Mouse (Mus musculus) large intestine, adult 2 months (tissue): ENCODE measurements around the gene Lat2. TPM values are rescaled to one million over a fixed set of nuclear protein-coding genes. Genes with fewer than 3 reads are reported as not detected.

Experiments
- DNase-seq: peaks from one replicate; pipeline ENCODE4 v3.0.0-alpha.2; 2012; ENCODE audit warnings: low read depth, low spot score
- WGBS: fragments of 180-500 bp; shearing (Covaris S2); methylation state at CpG from one replicate; pipeline ENCODE4 v1.1.7; 2018; 5-methylcytosine and 5-hydroxymethylcytosine counted together
- polyA plus RNA-seq: library from polyadenylated mRNA; depleted of rRNA; stranded (reverse); fragments of >200 nt; gene quantifications from 2 replicates; pipeline ENCODE4 v1.2.3, GENCODE M21; 2012

The Lat2 gene
- polyA plus RNA-seq, 1 experiment = 12.9 TPM

GRCm38 (mm10) chr5:134576517-134577220 lies 38.2 kb downstream of the Lat2 start:
- no peak for DNase-seq
- 46% methylated on average over 14 of the region's 14 CpGs for WGBS

GRCm38 (mm10) chr5:134575833-134576232 lies 39.0 kb downstream of the Lat2 start:
- DNase-seq = no peak
- WGBS = 97% methylated on average over 5 of the region's 5 CpGs

- DNase-seq = no peak
- WGBS = 34% methylated on average over 10 of the region's 10 CpGs
These were observed 42.2 kb downstream of the Lat2 start for GRCm38 (mm10) chr5:134572508-134573214.

GRCm38 (mm10) chr5:134571730-134572507 lies 42.9 kb downstream of the Lat2 start:
- DNase-seq = no peak
- WGBS = under 1% methylated on average over 23 of the region's 23 CpGs

GRCm38 (mm10) chr5:134568964-134569491 lies 45.8 kb downstream of the Lat2 start:
- 71% methylated on average over 8 of the region's 8 CpGs for WGBS
- DNase-seq = no peak

GRCm38 (mm10) chr5:134568030-134568429 lies 46.8 kb downstream of the Lat2 start:
- WGBS = 91% methylated on average over 3 of the region's 3 CpGs

GRCm38 (mm10) chr5:134567445-134567844 lies 47.4 kb downstream of the Lat2 start:
- DNase-seq = no peak
- 74% methylated on average over 4 of the region's 4 CpGs for WGBS

More at GRCm38 (mm10) chr5:134568030-134568429, 46.8 kb downstream of the Lat2 start:
- no peak for DNase-seq

- 92% methylated on average over 6 of the region's 6 CpGs for WGBS
- no peak for DNase-seq
These were observed 49.1 kb downstream of the Lat2 start for GRCm38 (mm10) chr5:134565696-134566095.

- WGBS = 97% methylated on average over 2 of the region's 2 CpGs
- DNase-seq = no peak
These were observed 50.6 kb downstream of the Lat2 start for GRCm38 (mm10) chr5:134564272-134564671.

- 37% methylated on average over 16 of the region's 16 CpGs for WGBS
These were observed 54.2 kb downstream of the Lat2 start for GRCm38 (mm10) chr5:134560450-134561171.

GRCm38 (mm10) chr5:134560071-134560449 lies 54.8 kb downstream of the Lat2 start, which contains the start of gene Syna:
TSS of gene Syna (minus strand) at chr5:134560171.
- 86% methylated on average over 7 of the region's 7 CpGs for WGBS
- DNase-seq = no peak

More at GRCm38 (mm10) chr5:134560450-134561171, 54.2 kb downstream of the Lat2 start:
- DNase-seq = no peak

GRCm38 (mm10) chr5:134555463-134556164 lies 59.2 kb downstream of the Lat2 start:
- DNase-seq = no peak
- WGBS = 20% methylated on average over 20 of the region's 20 CpGs

GRCm38 (mm10) chr5:134553951-134554546 lies 60.8 kb downstream of the Lat2 start:
- no peak for DNase-seq
- 30% methylated on average over 5 of the region's 5 CpGs for WGBS

GRCm38 (mm10) chr5:134552110-134552972 lies 62.5 kb downstream of the Lat2 start, which contains the start of gene Clip2:
TSS of gene Clip2 (minus strand) at chr5:134552434.
- DNase-seq = no peak
- 3% methylated on average over 59 of the region's 61 CpGs for WGBS

GRCm38 (mm10) chr5:134551233-134552109 lies 63.4 kb downstream of the Lat2 start:
- WGBS = under 1% methylated on average over 52 of the region's 52 CpGs
- no peak for DNase-seq

GRCm38 (mm10) chr5:134550836-134551232 lies 64.0 kb downstream of the Lat2 start:
- DNase-seq = no peak
- WGBS = 3% methylated on average over 6 of the region's 6 CpGs
